Mouse (Mus musculus) liver, adult 2 months (tissue): ENCODE measurements around the gene Mitf.

Experiments
- CTCF ChIP-seq: fragments of 200-500 bp; IDR thresholded peaks from 2 replicates; pipeline ENCODE4 v1.5.1; 2011; ENCODE audit warnings: low read depth, low read length, control low read depth
- POLR2A ChIP-seq: fragments of 200-500 bp; IDR thresholded peaks from 2 replicates; pipeline ENCODE4 v1.6.1; 2011; ENCODE audit warnings: low read length, control low read depth; ENCODE audit not compliant: insufficient read depth; ENCODE audit errors: extremely low read depth

GRCm38 (mm10) chr6:98047741-98048140, 240.9 kb downstream of the Mitf start:
- TF ChIP-seq CTCF (no peak), POLR2A (no peak)
